Mouse (Mus musculus) kidney, adult 2 months (tissue): ENCODE measurements around the gene Pacrg. TPM values are rescaled to one million over a fixed set of nuclear protein-coding genes. Genes with fewer than 3 reads are reported as not detected.

Experiments
- DNase-seq: peaks from one replicate; pipeline ENCODE4 v3.0.0; 2021
- H3K27ac ChIP-seq: fragments of 200-500 bp; 2 replicates; pipeline ENCODE4 v1.5.1; 2012; ENCODE audit warnings: low read depth, low read length, control low read depth, inconsistent platforms; ENCODE audit not compliant: insufficient read depth
- H3K27me3 ChIP-seq: fragments of 200-500 bp; replicated peaks from 2 replicates; pipeline ENCODE4 v1.6.1; 2012; ENCODE audit warnings: mild to moderate bottlenecking, moderate library complexity, low read length, inconsistent platforms; ENCODE audit not compliant: control insufficient read depth, insufficient read depth
- H3K36me3 ChIP-seq: fragments of 200-500 bp; 2 replicates; pipeline ENCODE4 v1.6.1; 2012; ENCODE audit warnings: mild to moderate bottlenecking, moderate library complexity, low read length, inconsistent platforms; ENCODE audit not compliant: control insufficient read depth, insufficient read depth
- H3K4me1 ChIP-seq: fragments of 200-500 bp; 2 replicates; pipeline ENCODE4 v1.6.1; 2011; ENCODE audit warnings: low read length; ENCODE audit not compliant: control insufficient read depth, insufficient read depth
- H3K4me3 ChIP-seq: fragments of 200-500 bp; 2 replicates; pipeline ENCODE4 v1.5.1; 2011; ENCODE audit warnings: mild to moderate bottlenecking, low read depth, low read length, control low read depth; ENCODE audit not compliant: insufficient read depth
- CTCF ChIP-seq: fragments of 200-500 bp; conservative IDR thresholded peaks from 2 replicates; pipeline ENCODE4 v1.5.1; 2011; ENCODE audit warnings: low read depth, mild to moderate bottlenecking, control low read depth, low read length, moderate library complexity, mixed read lengths; ENCODE audit not compliant: insufficient read depth, insufficient read length
- POLR2A ChIP-seq: fragments of 200-500 bp; IDR thresholded peaks from one replicate; pipeline ENCODE4 v1.6.1; 2011; ENCODE audit warnings: low read depth, low read length, control low read depth
- WGBS: fragments of 180-500 bp; shearing (Covaris S2); methylation state at CpG from one replicate; pipeline ENCODE4 v1.1.7; 2018; 5-methylcytosine and 5-hydroxymethylcytosine counted together
- polyA plus RNA-seq: library from polyadenylated mRNA; depleted of rRNA; stranded (reverse); fragments of >200 nt; gene quantifications from 2 replicates; pipeline ENCODE4 v1.2.3, GENCODE M21; 2012

The Pacrg gene
- polyA plus RNA-seq, 1 experiment: 2.7 TPM

DNA sequence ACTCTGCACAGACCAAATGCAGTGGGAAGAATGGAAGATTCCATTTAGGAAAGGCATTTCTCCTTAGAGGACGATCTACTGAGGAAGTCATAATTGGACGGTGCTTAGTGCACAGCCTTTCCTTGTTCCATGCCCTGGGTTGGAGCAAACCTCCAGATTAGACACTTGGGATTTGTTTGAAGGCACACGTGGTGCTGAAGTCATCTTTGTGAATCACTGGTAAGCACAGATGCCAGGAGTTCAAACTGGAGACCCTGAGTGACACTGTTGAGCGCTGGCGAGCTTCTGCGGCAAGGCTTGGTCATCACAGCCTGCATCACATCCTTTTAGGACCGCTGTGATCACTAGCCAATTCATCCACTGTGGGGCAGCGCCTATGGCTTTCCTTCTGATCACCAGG is 385.7 kb downstream of the Pacrg start:
- Histone ChIP-seq H3K27me3 (no peaks in the 10 kb centered on the region), H3K27ac (no peak overlapping the region), H3K36me3 (no peaks in the 10 kb centered on the region), H3K4me3 (no peak overlapping the region), H3K4me1 (no peaks in the 10 kb centered on the region)
- TF ChIP-seq CTCF: no peak
- TF ChIP-seq POLR2A: no peak
- DNase-seq: no peak
- 89% methylated on average over 8 of the region's 8 CpGs for WGBS

DNA sequence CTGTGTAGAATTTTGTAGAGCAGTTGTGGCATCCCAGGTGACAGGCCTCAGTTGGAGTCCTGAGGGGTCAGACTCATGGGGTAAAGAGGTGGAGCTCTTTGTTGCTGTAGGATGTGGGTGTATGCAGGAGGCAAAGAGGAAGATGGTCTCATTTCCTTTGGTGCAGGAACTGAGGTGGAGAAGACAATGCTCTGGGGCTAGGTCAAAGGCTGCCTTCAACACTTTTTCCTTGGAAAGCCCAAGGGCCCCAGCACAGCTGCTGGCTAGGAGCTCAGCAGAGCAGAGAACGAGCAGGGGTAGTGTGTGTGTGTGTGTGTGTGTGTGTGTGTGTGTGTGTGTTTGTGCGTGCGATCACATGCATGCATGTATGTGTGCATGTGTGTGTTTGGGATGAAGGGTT is 387.3 kb downstream of the Pacrg start:
- Histone ChIP-seq H3K4me3 (no peak overlapping the region), H3K36me3 (no peaks in the 10 kb centered on the region), H3K4me1 (no peaks in the 10 kb centered on the region), H3K27me3 (no peaks in the 10 kb centered on the region), H3K27ac (no peak overlapping the region)
- DNase-seq: no peak
- 80% methylated on average over 3 of the region's 3 CpGs for WGBS
- no peak for TF ChIP-seq CTCF
- no peak for TF ChIP-seq POLR2A

DNA sequence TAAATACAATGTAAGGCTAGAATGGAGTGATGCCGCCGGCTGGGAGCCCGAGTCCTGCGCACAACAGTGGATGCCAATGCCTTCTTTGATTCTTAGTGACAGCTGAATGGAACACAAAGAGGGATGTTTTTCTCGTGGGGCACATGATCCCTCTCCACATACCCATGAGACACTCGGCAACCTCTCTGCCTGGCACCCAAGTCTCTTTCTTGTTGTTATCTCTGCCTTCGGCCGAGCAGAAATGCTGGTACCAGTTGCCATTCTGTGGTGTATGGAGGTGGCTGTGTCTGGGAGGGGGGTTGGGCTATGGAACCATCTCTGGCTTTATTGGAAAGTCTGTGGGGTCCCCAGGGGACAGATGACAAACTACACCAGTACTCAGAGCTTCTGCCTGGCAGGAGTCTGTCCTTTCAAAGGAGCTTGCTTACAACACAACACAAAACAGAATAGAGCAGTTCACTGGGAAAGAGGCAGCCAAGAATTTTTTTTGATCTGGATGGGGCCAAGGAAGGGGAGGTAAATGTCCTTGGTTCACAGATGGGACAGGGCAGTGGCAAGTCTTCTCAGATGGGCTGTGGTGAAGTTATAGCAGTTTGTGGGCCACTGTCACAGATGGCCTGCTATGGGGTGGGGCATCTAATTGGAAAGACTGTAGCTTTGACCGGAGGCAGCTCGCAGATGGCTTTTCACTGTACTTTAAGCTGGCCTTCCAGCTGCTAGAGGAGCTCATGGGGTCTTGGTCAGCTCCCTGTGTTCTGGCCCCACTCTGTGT is 388.6 kb downstream of the Pacrg start:
- WGBS: 92% methylated on average over 10 of the region's 10 CpGs
- DNase-seq: no peak
- H3K27me3 ChIP-seq: no peaks in the 10 kb centered on the region
- H3K4me3 ChIP-seq: no peak overlapping the region
- no peaks in the 10 kb centered on the region for H3K36me3 ChIP-seq
- no peak for TF ChIP-seq CTCF
- no peak overlapping the region for H3K27ac ChIP-seq
- no peaks in the 10 kb centered on the region for H3K4me1 ChIP-seq

GRCm38 (mm10) chr17:10449800-10450299 is 390.3 kb downstream of the Pacrg start:
- H3K4me3 ChIP-seq: no peak overlapping the region
- H3K27ac ChIP-seq: no peak overlapping the region
- no peaks in the 10 kb centered on the region for H3K36me3 ChIP-seq
- TF ChIP-seq CTCF (no peak), POLR2A (no peak)
- WGBS: 58% methylated on average over 14 of the region's 14 CpGs
- peak; percentile 6 for DNase-seq
- H3K27me3 ChIP-seq: no peaks in the 10 kb centered on the region
- H3K4me1 ChIP-seq: no peaks in the 10 kb centered on the region

GRCm38 (mm10) chr17:10448417-10448816 is 391.7 kb downstream of the Pacrg start:
- TF ChIP-seq POLR2A (no peak), CTCF (no peak)
- Histone ChIP-seq H3K27me3 (no peaks in the 10 kb centered on the region), H3K27ac (no peak overlapping the region), H3K4me3 (no peak overlapping the region), H3K36me3 (no peaks in the 10 kb centered on the region), H3K4me1 (no peaks in the 10 kb centered on the region)
- DNase-seq: no peak
- 87% methylated on average over 5 of the region's 5 CpGs for WGBS

DNA sequence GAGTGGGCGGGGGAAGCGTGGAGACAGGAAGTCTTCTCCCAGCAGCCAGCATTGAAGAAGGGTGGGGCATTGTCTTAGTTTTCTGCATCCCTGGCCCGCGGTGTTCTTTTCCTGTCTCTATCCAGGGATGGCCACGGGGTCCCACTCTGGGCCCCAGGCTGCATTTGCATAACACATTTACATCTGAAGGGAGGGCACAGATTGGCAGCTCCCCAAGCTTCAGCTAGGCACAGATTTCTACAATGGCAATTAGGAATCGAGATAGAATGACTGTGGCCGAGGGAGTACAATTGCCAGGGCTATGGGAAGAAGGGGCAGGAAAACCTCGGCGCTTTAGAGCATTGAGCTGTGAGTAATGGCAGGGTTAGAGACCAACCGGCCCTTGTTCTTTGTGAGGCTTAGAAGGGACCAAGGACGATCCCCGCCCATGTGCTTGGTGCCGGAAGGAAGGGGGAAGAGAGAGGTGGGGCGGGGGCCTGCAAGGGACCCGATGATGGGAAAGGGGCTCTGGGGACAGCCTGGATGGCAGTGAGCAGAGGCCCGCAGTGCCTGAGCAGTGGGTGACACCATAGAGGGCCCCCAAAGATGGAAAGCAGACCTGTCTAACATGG is 398.5 kb downstream of the Pacrg start:
- Histone ChIP-seq H3K27ac (no peak overlapping the region), H3K4me1 (no peaks in the 10 kb centered on the region), H3K4me3 (no peak overlapping the region), H3K36me3 (no peaks in the 10 kb centered on the region), H3K27me3 (no peaks in the 10 kb centered on the region)
- no peak for DNase-seq
- WGBS: 51% methylated on average over 16 of the region's 16 CpGs
- TF ChIP-seq POLR2A (no peak), CTCF (no peak)

DNA sequence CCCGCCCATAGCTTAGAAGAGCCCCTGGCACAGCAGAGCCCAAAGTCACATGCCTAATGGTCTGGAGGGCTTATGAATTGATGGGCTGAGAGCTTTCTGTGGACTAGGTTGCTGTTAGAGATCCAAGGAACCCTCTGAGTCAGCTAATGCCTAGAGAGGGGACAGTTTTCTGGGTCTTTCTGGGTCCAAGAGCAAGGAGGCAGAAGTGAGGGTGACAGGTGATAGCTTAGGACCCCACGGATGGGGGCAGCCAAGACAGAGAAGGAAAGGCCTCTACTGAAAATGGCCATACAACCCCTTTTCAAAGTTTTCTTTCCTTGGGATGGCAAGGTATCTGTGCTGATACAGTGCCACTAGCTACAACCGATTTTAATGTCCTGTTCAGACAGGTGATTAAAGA is 399.1 kb downstream of the Pacrg start:
- no peak overlapping the region for H3K27ac ChIP-seq
- H3K36me3 ChIP-seq: no peaks in the 10 kb centered on the region
- no peak for DNase-seq
- no peak overlapping the region for H3K4me3 ChIP-seq
- no peaks in the 10 kb centered on the region for H3K4me1 ChIP-seq
- TF ChIP-seq CTCF (no peak), POLR2A (no peak)
- 86% methylated on average over 3 of the region's 3 CpGs for WGBS
- H3K27me3 ChIP-seq: no peaks in the 10 kb centered on the region

GRCm38 (mm10) chr17:10439815-10440214 is 400.3 kb downstream of the Pacrg start:
- 89% methylated on average over 8 of the region's 8 CpGs for WGBS
- no peaks in the 10 kb centered on the region for H3K27me3 ChIP-seq
- no peak overlapping the region for H3K27ac ChIP-seq
- H3K36me3 ChIP-seq: no peaks in the 10 kb centered on the region
- H3K4me3 ChIP-seq: no peak overlapping the region
- no peaks in the 10 kb centered on the region for H3K4me1 ChIP-seq
- TF ChIP-seq POLR2A (no peak), CTCF (no peak)
- DNase-seq: no peak
